Mouse (Mus musculus) heart, postnatal 0 days (tissue): ENCODE data around the gene Fut1.

Experiments
- CTCF ChIP-seq: IDR thresholded peaks from 2 replicates; pipeline ENCODE4 v1.5.1; 2016; ENCODE audit warnings: antibody characterized with exemption, control low read depth, low read depth
- EP300 ChIP-seq: IDR thresholded peaks from 2 replicates; pipeline ENCODE4 v1.6.1; 2016; ENCODE audit warnings: antibody characterized with exemption, low read depth

DNA sequence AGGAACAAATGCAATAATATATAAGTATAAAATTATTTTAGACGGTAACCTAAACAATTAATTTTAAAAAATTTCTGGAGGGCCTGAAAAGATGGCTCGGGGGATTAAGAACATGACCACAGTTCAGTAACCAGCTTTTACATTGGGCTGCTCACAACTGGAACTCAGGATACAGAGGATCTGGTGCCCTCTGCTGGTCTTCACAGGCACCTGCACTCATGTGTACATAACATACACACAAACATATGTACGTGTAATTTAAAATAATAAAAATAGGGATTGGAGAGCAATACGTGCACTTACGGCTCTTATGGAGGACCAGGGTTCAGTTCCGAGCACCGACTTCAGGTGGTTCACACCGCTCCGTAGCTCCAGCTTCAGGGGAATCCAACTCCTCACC is 51.8 kb downstream of the Fut1 start:
- peak; percentile 8; the same call in 1 of the 2 replicates for TF ChIP-seq CTCF
- no peak for TF ChIP-seq EP300
